8 mouse cellular contexts compared by ENCODE assay signal in the genomic region with DNA sequence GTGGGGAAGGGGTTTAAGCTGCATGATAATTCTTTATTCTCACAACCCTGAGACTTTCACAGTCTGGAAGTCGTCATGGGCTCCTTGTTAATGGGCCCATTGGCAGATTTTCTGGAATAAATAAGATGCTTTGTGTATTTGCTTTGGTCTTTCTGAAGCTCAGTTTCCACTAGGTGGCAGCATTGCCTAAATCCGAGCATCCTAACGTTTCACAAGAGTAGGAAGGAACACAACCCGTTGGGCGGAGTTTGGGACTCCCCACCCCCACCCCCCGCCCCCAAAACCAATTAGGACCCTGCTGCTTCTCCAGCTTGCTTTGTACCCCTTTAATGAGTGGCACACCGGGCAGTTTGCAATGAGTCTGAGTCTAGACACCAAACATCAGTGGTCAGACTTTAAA.
DNase-seq lines count a peak whose midpoint lies in the region; ATAC-seq and TF ChIP-seq lines count a peak whose summit lies in the region.

No protein-coding gene starts in this region.

- ATAC-seq in embryonic facial prominence, embryonic 11.5 days (replicated peaks; ENCODE audit: insufficient number of reproducible peaks, low FRiP score, low TSS enrichment, low read depth), result peak; percentile 70
- peak; percentile 86 for ATAC-seq in limb, embryonic 11.5 days (ENCODE audit: insufficient number of reproducible peaks, low FRiP score, low TSS enrichment, low read depth)
- peak; percentile 85 for ATAC-seq in midbrain, embryonic 14.5 days (ENCODE audit: low FRiP score, low TSS enrichment)

- no peak for TF ChIP-seq POLR2A in heart, adult 2 months (IDR thresholded peaks at IDR 0.05; ENCODE audit: insufficient read depth, low read depth, low read length)

- intact Hi-C loops in heart, adult 2 months (cut with DNase I), result loop anchor here (1.0 to 2.0 kb wide), 5 partner anchors 101 to 429 kb away; no protein-coding TSS in a partner anchor

- no peaks in the 10 kb centered on the region for H3K79me2 ChIP-seq in heart, adult 2 months (replicated peaks; ENCODE audit: control insufficient read depth, insufficient read depth, low read length)

- no peak overlapping the region for H3K9ac ChIP-seq in embryonic facial prominence, embryonic 11.5 days (replicated peaks; ENCODE audit: low read length)
- H3K9ac ChIP-seq in heart, adult 2 months (ENCODE audit: low read depth, low read length), result no peak overlapping the region
- H3K9ac ChIP-seq in limb, embryonic 11.5 days (ENCODE audit: low read length), result no peak overlapping the region
- H3K9ac ChIP-seq in midbrain, embryonic 14.5 days (replicated peaks; ENCODE audit: low read length), result no peak overlapping the region

- peak; percentile 93 for TF ChIP-seq CTCF in heart, adult 2 months (IDR thresholded peaks at IDR 0.05)

- DNase-seq in 3T3-L1 (ENCODE audit: low read depth, low spot score), result peak; percentile 91
- peak; percentile 72 for DNase-seq in adrenal gland, postnatal 25 days
- peak; percentile 96 for DNase-seq in embryonic facial prominence, embryonic 11.5 days (ENCODE audit: low spot score)
- peak; percentile 54 to 60 for DNase-seq in heart, adult 2 months
- peak; percentile 64 for DNase-seq in kidney, adult 18-20 months
- DNase-seq in limb, embryonic 11.5 days (ENCODE audit: low spot score), result peak; percentile 91
- peak; percentile 96 for DNase-seq in midbrain, embryonic 14.5 days
- peak; percentile 21 to 70 for DNase-seq in spleen, postnatal 10 days (ENCODE audit: low spot score in 2 of 2)

- 2% methylated on average over 7 of the region's 7 CpGs for WGBS in embryonic facial prominence, embryonic 11.5 days
- WGBS in heart, adult 2 months, result under 1% methylated on average over 7 of the region's 7 CpGs
- under 1% methylated on average over 7 of the region's 7 CpGs for WGBS in limb, embryonic 11.5 days
- under 1% methylated on average over 7 of the region's 7 CpGs for WGBS in midbrain, embryonic 14.5 days

- H3K4me2 ChIP-seq in embryonic facial prominence, embryonic 11.5 days (ENCODE audit: low read depth, low read length), result no peak overlapping the region
- no peak overlapping the region for H3K4me2 ChIP-seq in limb, embryonic 11.5 days (ENCODE audit: low read depth, severe bottlenecking)
- H3K4me2 ChIP-seq in midbrain, embryonic 14.5 days (ENCODE audit: low read length), result peak overlapping the region; percentile 42

- H3K27ac ChIP-seq in embryonic facial prominence, embryonic 11.5 days (replicated peaks; ENCODE audit: low read depth, low read length), result no peak overlapping the region
- no peak overlapping the region for H3K27ac ChIP-seq in heart, adult 2 months
- no peak overlapping the region for H3K27ac ChIP-seq in limb, embryonic 11.5 days (replicated peaks; ENCODE audit: low read depth, low read length)
- no peak overlapping the region for H3K27ac ChIP-seq in midbrain, embryonic 14.5 days (replicated peaks; ENCODE audit: low read depth, low read length)

- no peaks in the 10 kb centered on the region for H3K9me3 ChIP-seq in embryonic facial prominence, embryonic 11.5 days (replicated peaks; ENCODE audit: control insufficient read depth, low read length)
- no peaks in the 10 kb centered on the region for H3K9me3 ChIP-seq in limb, embryonic 11.5 days (ENCODE audit: control insufficient read depth, low read length)
- no peaks in the 10 kb centered on the region for H3K9me3 ChIP-seq in midbrain, embryonic 14.5 days (ENCODE audit: control insufficient read depth, low read length)

- no peak overlapping the region for H3K4me3 ChIP-seq in embryonic facial prominence, embryonic 11.5 days (ENCODE audit: low read depth, low read length)
- H3K4me3 ChIP-seq in heart, adult 2 months, result no peak overlapping the region
- no peak overlapping the region for H3K4me3 ChIP-seq in limb, embryonic 11.5 days (ENCODE audit: low read depth, low read length)
- H3K4me3 ChIP-seq in midbrain, embryonic 14.5 days (replicated peaks; ENCODE audit: low read depth, low read length), result no peak overlapping the region

- no peak for TF ChIP-seq EP300 in heart, adult 2 months (IDR thresholded peaks at IDR 0.05; ENCODE audit: insufficient read depth, low read depth, low read length)

- H3K27me3 ChIP-seq in embryonic facial prominence, embryonic 11.5 days (ENCODE audit: control insufficient read depth, insufficient read depth, low read length), result no peaks in the 10 kb centered on the region
- no peaks in the 10 kb centered on the region for H3K27me3 ChIP-seq in heart, adult 2 months (ENCODE audit: control insufficient read depth, insufficient read depth, low read length)
- no peaks in the 10 kb centered on the region for H3K27me3 ChIP-seq in limb, embryonic 11.5 days (ENCODE audit: control insufficient read depth, insufficient read depth, low read length)
- no peaks in the 10 kb centered on the region for H3K27me3 ChIP-seq in midbrain, embryonic 14.5 days (ENCODE audit: control insufficient read depth, insufficient read depth, low read length)

- no peaks in the 10 kb centered on the region for H3K4me1 ChIP-seq in embryonic facial prominence, embryonic 11.5 days (ENCODE audit: control insufficient read depth, insufficient read depth, low read length)
- H3K4me1 ChIP-seq in heart, adult 2 months (ENCODE audit: control insufficient read depth, insufficient read depth, low read length), result no peaks in the 10 kb centered on the region
- H3K4me1 ChIP-seq in limb, embryonic 11.5 days (ENCODE audit: control insufficient read depth, insufficient read depth, low read length), result no peaks in the 10 kb centered on the region
- no peaks in the 10 kb centered on the region for H3K4me1 ChIP-seq in midbrain, embryonic 14.5 days (ENCODE audit: control insufficient read depth, insufficient read depth, low read length)

- no peaks in the 10 kb centered on the region for H3K36me3 ChIP-seq in embryonic facial prominence, embryonic 11.5 days (replicated peaks; ENCODE audit: control insufficient read depth, insufficient read depth, low read depth, low read length)
- no peaks in the 10 kb centered on the region for H3K36me3 ChIP-seq in heart, adult 2 months (ENCODE audit: control insufficient read depth, insufficient read depth, low read length)
- H3K36me3 ChIP-seq in limb, embryonic 11.5 days (ENCODE audit: control insufficient read depth, insufficient read depth, low read length), result no peaks in the 10 kb centered on the region
- no peaks in the 10 kb centered on the region for H3K36me3 ChIP-seq in midbrain, embryonic 14.5 days (ENCODE audit: control insufficient read depth, insufficient read depth, low read length)

Comparison
In these comparisons a context has a peak if more than half of its experiments do, and no peak if none do; other contexts are left out.
1. DNase-seq: peak in every context shown above with its lines; median percentile 96 in embryonic facial prominence, embryonic 11.5 days; 96 in midbrain, embryonic 14.5 days; 91 in 3T3-L1; 91 in limb, embryonic 11.5 days; 72 in adrenal gland, postnatal 25 days; 64 in kidney, adult 18-20 months; 57 in heart, adult 2 months; 46 in spleen, postnatal 10 days.